Mouse (Mus musculus): Measurements from ENCODE around the gene Zfp704.

Gene Zfp704

GRCm38 (mm10) chr3:9460284-9460683, 149.6 kb downstream of the Zfp704 start:
- DNase-seq (ENCODE audit: low read depth, low spot score) = no peak

GRCm38 (mm10) chr3:9456380-9456890, 153.4 kb downstream of the Zfp704 start:
- DNase-seq (ENCODE audit: low read depth, low spot score) = no peak

GRCm38 (mm10) chr3:9455351-9455750, 154.5 kb downstream of the Zfp704 start:
- DNase-seq (ENCODE audit: low read depth, low spot score) = no peak

GRCm38 (mm10) chr3:9454556-9455330, 155.1 kb downstream of the Zfp704 start:
- no peak for DNase-seq (ENCODE audit: low read depth, low spot score)

- no peak for DNase-seq (ENCODE audit: low read depth, low spot score)
Observed at GRCm38 (mm10) chr3:9450521-9450920, 159.4 kb downstream of the Zfp704 start.

- DNase-seq (ENCODE audit: low read depth, low spot score) = no peak
Observed at GRCm38 (mm10) chr3:9449261-9450007, 160.5 kb downstream of the Zfp704 start.

- no peak for DNase-seq (ENCODE audit: low read depth, low spot score)
Observed at GRCm38 (mm10) chr3:9448541-9448940, 161.3 kb downstream of the Zfp704 start.

- no peak for DNase-seq (ENCODE audit: low read depth, low spot score)
Observed at GRCm38 (mm10) chr3:9444558-9444957, 165.3 kb downstream of the Zfp704 start.

GRCm38 (mm10) chr3:9443981-9444380, 165.9 kb downstream of the Zfp704 start:
- no peak for DNase-seq (ENCODE audit: low read depth, low spot score)

GRCm38 (mm10) chr3:9443476-9443875, 166.4 kb downstream of the Zfp704 start:
- DNase-seq (ENCODE audit: low read depth, low spot score) = no peak

- DNase-seq (ENCODE audit: low read depth, low spot score) = no peak
Observed at GRCm38 (mm10) chr3:9441566-9442540, 168.0 kb downstream of the Zfp704 start.

- DNase-seq (ENCODE audit: low read depth, low spot score) = no peak
Observed at GRCm38 (mm10) chr3:9440466-9440865, 169.4 kb downstream of the Zfp704 start.

- no peak for DNase-seq (ENCODE audit: low read depth, low spot score)
Observed at GRCm38 (mm10) chr3:9439619-9440286, 170.1 kb downstream of the Zfp704 start.

GRCm38 (mm10) chr3:9436256-9436655, 173.6 kb downstream of the Zfp704 start:
- DNase-seq (ENCODE audit: low read depth, low spot score) = no peak

- DNase-seq (ENCODE audit: low read depth, low spot score) = no peak
Observed at GRCm38 (mm10) chr3:9434394-9435175, 175.3 kb downstream of the Zfp704 start.

GRCm38 (mm10) chr3:9432796-9433526, 176.9 kb downstream of the Zfp704 start:
- no peak for DNase-seq (ENCODE audit: low read depth, low spot score)

GRCm38 (mm10) chr3:9432226-9432625, 177.7 kb downstream of the Zfp704 start:
- DNase-seq (ENCODE audit: low read depth, low spot score) = no peak

- no peak for DNase-seq (ENCODE audit: low read depth, low spot score)
Observed at GRCm38 (mm10) chr3:9429946-9430345, 179.9 kb downstream of the Zfp704 start.

- DNase-seq (ENCODE audit: low read depth, low spot score) = no peak
Observed at GRCm38 (mm10) chr3:9427826-9428225, 182.1 kb downstream of the Zfp704 start.

Data from retina, postnatal 7 days (tissue).